Mouse (Mus musculus): ENCODE measurements around the gene Ush2a. TPM values are rescaled to one million over a fixed set of nuclear protein-coding genes. Genes with fewer than 3 reads are reported as not detected.

Gene Ush2a
- total RNA-seq, 1 experiment from 2014 or later: not detected

- peak; percentile 42 to 56; a peak in 2 of 4 replicates for ATAC-seq (replicated peaks in 1 of 2; ENCODE audit: insufficient read depth in 1 of 2, low FRiP score in 2 of 2, low TSS enrichment in 1 of 2, low read depth in 1 of 2, poor library complexity in 2 of 2, severe bottlenecking in 2 of 2)
These were observed 731.4 kb downstream of the Ush2a start for GRCm38 (mm10) chr1:188993218-188993617.

- no peak for ATAC-seq (replicated peaks in 1 of 2; ENCODE audit: insufficient read depth in 1 of 2, low FRiP score in 2 of 2, low TSS enrichment in 1 of 2, low read depth in 1 of 2, poor library complexity in 2 of 2, severe bottlenecking in 2 of 2)
These were observed 736.1 kb downstream of the Ush2a start for GRCm38 (mm10) chr1:188997921-188998320.

- no peak for ATAC-seq (replicated peaks in 1 of 2; ENCODE audit: insufficient read depth in 1 of 2, low FRiP score in 2 of 2, low TSS enrichment in 1 of 2, low read depth in 1 of 2, poor library complexity in 2 of 2, severe bottlenecking in 2 of 2)
These were observed 738.2 kb downstream of the Ush2a start for GRCm38 (mm10) chr1:188999981-189000380.

- ATAC-seq (replicated peaks in 1 of 2; ENCODE audit: insufficient read depth in 1 of 2, low FRiP score in 2 of 2, low TSS enrichment in 1 of 2, low read depth in 1 of 2, poor library complexity in 2 of 2, severe bottlenecking in 2 of 2): no peak
These were observed 740.0 kb downstream of the Ush2a start for GRCm38 (mm10) chr1:189001815-189002214.

- ATAC-seq (replicated peaks in 1 of 2; ENCODE audit: insufficient read depth in 1 of 2, low FRiP score in 2 of 2, low TSS enrichment in 1 of 2, low read depth in 1 of 2, poor library complexity in 2 of 2, severe bottlenecking in 2 of 2): no peak
These were observed 743.0 kb downstream of the Ush2a start for GRCm38 (mm10) chr1:189004774-189005173.

GRCm38 (mm10) chr1:189006267-189006666 is 744.4 kb downstream of the Ush2a start:
- ATAC-seq (replicated peaks in 1 of 2; ENCODE audit: insufficient read depth in 1 of 2, low FRiP score in 2 of 2, low TSS enrichment in 1 of 2, low read depth in 1 of 2, poor library complexity in 2 of 2, severe bottlenecking in 2 of 2): no peak

GRCm38 (mm10) chr1:189006826-189007225 is 745.0 kb downstream of the Ush2a start:
- 0 out of 4 replicates have a peak, but pooled peaks of 1 of the 2 experiments have one; percentile 9 for ATAC-seq (replicated peaks in 1 of 2; ENCODE audit: insufficient read depth in 1 of 2, low FRiP score in 2 of 2, low TSS enrichment in 1 of 2, low read depth in 1 of 2, poor library complexity in 2 of 2, severe bottlenecking in 2 of 2)

- peak; percentile 90 to 95 for ATAC-seq (replicated peaks in 1 of 2; ENCODE audit: insufficient read depth in 1 of 2, low FRiP score in 2 of 2, low TSS enrichment in 1 of 2, low read depth in 1 of 2, poor library complexity in 2 of 2, severe bottlenecking in 2 of 2)
These were observed 745.6 kb downstream of the Ush2a start, which contains the start of gene Kctd3 for GRCm38 (mm10) chr1:189007239-189007979. Kctd3 (minus strand) TSS chr1:189007841.

- ATAC-seq (replicated peaks in 1 of 2; ENCODE audit: insufficient read depth in 1 of 2, low FRiP score in 2 of 2, low TSS enrichment in 1 of 2, low read depth in 1 of 2, poor library complexity in 2 of 2, severe bottlenecking in 2 of 2): peak; percentile 40 to 43
These were observed 746.1 kb downstream of the Ush2a start for GRCm38 (mm10) chr1:189007980-189008324.

GRCm38 (mm10) chr1:189010671-189011070 is 748.8 kb downstream of the Ush2a start:
- ATAC-seq (replicated peaks in 1 of 2; ENCODE audit: insufficient read depth in 1 of 2, low FRiP score in 2 of 2, low TSS enrichment in 1 of 2, low read depth in 1 of 2, poor library complexity in 2 of 2, severe bottlenecking in 2 of 2): no peak

- peak in 1 of 2 experiments; percentile 23; a peak in 1 of 4 replicates for ATAC-seq (replicated peaks in 1 of 2; ENCODE audit: insufficient read depth in 1 of 2, low FRiP score in 2 of 2, low TSS enrichment in 1 of 2, low read depth in 1 of 2, poor library complexity in 2 of 2, severe bottlenecking in 2 of 2)
These were observed 751.2 kb downstream of the Ush2a start for GRCm38 (mm10) chr1:189012846-189013586.

GRCm38 (mm10) chr1:189013587-189013921 is 751.7 kb downstream of the Ush2a start:
- no peak for ATAC-seq (replicated peaks in 1 of 2; ENCODE audit: insufficient read depth in 1 of 2, low FRiP score in 2 of 2, low TSS enrichment in 1 of 2, low read depth in 1 of 2, poor library complexity in 2 of 2, severe bottlenecking in 2 of 2)
